Mouse (Mus musculus): ENCODE measurements around the gene Ybx3. TPM values are rescaled to one million over a fixed set of nuclear protein-coding genes. Genes with fewer than 3 reads are reported as not detected.

Ybx3 gene
- total RNA-seq, 2 experiments from 2014 or later, result 577 to 581 TPM

DNA sequence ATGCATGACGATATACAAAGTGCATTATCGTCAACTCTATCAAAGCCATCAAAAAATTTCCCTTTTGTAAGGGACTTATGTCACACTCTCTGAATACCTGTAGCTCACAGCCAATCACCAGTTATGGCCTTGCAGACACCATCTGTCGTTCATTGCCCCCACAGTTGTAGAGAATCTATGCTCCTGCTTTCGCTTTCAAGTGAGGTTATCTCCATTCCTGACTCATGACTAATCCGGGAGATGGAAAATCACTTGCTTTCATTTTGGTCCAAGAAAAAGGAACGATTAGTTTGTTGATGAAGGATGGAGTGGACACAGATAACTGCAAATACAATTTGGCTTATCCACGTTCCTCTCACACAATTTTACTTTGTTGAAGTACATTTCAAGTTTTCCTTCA is 43.9 kb downstream of the Ybx3 start:
- no peak for ATAC-seq (replicated peaks; ENCODE audit: poor library complexity)

- ATAC-seq (replicated peaks; ENCODE audit: poor library complexity), result no peak
Observed at GRCm38 (mm10) chr6:131340082-131340481, 48.2 kb downstream of the Ybx3 start.

- no peak for ATAC-seq (replicated peaks; ENCODE audit: poor library complexity)
Observed at GRCm38 (mm10) chr6:131339309-131339708, 49.0 kb downstream of the Ybx3 start.

DNA sequence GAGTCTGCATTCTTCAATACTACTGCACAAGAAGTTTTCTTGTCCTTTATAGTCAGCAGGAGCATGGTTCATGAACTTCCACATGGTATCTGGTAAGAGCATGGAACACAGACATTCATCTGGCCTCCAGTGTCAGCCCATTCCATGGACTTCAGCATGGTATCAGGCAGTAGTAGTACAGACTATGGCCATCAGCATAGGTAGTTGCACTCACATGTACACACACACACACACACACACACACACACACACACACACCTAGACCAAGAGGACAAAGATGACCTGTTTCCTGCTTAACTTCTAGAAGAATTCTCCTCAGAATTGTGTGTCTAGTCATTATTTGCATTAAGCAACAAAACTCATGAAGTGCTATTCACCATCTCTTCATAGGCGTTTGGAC is 49.5 kb downstream of the Ybx3 start:
- no peak for ATAC-seq (replicated peaks; ENCODE audit: poor library complexity)

DNA sequence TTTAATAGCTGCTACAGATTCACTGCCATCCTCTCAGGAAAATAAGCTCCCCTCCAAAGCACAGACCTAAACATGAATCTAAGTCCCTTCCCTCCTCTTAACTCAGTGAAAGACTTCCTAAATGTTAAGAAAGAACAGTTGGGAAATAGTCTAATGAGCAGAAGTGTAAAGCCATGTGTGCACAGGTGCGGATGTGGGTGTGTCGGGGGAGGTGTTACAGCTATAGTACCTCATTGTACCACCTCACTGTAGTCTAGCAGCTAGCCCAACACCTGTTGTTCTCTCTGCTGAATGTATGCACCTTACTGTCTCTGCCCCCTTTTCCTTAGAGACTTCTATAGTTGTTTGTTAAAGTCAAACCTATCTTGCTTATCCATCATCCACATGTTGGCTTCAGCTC is 61.2 kb downstream of the Ybx3 start:
- ATAC-seq (replicated peaks; ENCODE audit: poor library complexity), result no peak

- no peak for ATAC-seq (replicated peaks; ENCODE audit: poor library complexity)
Observed at GRCm38 (mm10) chr6:131321854-131322639, 66.2 kb downstream of the Ybx3 start.

DNA sequence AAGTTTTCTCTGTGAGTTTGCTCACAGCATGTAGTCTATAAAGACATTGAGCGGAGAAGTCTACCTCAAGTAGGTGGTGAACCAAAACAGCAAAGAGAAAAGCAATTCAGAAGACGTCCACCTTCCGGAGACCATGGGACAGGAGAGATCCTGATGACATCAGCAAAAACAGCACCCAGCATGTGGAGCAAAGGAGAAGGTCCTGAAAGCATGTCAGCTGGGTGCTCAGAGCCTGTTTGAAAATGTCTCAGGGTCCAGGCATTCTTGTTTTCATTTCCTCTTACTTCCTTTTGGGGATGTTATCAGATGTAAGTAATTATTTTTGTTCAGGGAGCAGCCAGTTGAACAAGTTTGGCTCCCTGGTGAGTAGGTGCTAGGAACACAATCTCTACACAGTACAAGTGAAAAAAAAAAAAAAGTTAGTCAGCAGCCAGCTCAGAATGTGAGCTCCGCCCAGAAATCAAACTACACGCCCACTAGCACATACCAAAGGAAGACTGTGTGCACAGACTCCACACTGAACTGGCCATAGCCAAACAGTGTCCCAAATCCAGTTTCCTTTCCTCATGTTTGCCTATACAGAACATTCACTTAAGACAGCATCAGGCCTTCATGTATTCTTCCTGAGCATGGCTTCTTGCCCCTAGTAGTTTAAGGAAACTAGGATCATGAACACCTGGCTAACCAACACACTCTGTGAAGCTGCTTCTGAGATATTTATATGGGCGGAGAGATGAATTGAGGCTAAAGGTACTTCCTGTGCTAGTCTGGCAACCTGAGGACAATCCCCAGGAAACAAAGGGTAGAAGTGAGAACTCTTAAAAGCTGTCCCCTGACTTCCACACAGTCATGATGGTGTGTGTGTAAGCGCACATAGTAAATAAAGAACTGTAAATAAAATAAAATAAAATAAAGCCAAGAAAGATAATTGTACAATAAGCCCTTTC is 71.8 kb downstream of the Ybx3 start:
- peak; percentile 52; the same call in 1 of the 2 replicates for ATAC-seq (replicated peaks; ENCODE audit: poor library complexity)

Other genes starting within 250 kb of the Ybx3 start
- gene Klra2, start 141.1 kb downstream of the Ybx3 start, total RNA-seq (2015), result 1.3 and 3.2 TPM in 2 replicates
- gene Klra2, start 141.1 kb downstream of the Ybx3 start, total RNA-seq (2017), result 0.57 and 1.7 TPM in 2 replicates
- gene Magohb, start 95.2 kb downstream of the Ybx3 start, total RNA-seq (2015), result 47.2 and 52.3 TPM in 2 replicates
- gene Magohb, start 95.2 kb downstream of the Ybx3 start, total RNA-seq (2017), result 43.9 and 51.9 TPM in 2 replicates
- gene Styk1, start 34.9 kb downstream of the Ybx3 start, total RNA-seq (2015), result 0.24 and 0.32 TPM in 2 replicates
- 0.08 and 0.17 TPM in 2 replicates for gene Styk1, start 34.9 kb downstream of the Ybx3 start, total RNA-seq (2017)
- not detected in 2 replicates for gene 5430401F13Rik, start 97.9 kb upstream of the Ybx3 start, total RNA-seq (2015)
- gene 5430401F13Rik, start 97.9 kb upstream of the Ybx3 start, total RNA-seq (2017), result not detected in 2 replicates
- gene Gm6619, start 97.9 kb upstream of the Ybx3 start, total RNA-seq (2015), result not detected in 2 replicates
- gene Gm6619, start 97.9 kb upstream of the Ybx3 start, total RNA-seq (2017), result not detected in 2 replicates
- not detected in 2 replicates for gene Tas2r130, start 242.4 kb upstream of the Ybx3 start, total RNA-seq (2015)
- not detected in 2 replicates for gene Tas2r130, start 242.4 kb upstream of the Ybx3 start, total RNA-seq (2017)

Measured in megakaryocyte progenitor cell, adult 5-6 weeks (primary cell).